Mouse (Mus musculus) lung, postnatal 0 days (tissue): ENCODE data around the gene Trim11. TPM values are rescaled to one million over a fixed set of nuclear protein-coding genes. Genes with fewer than 3 reads are reported as not detected.

ENCODE experiments used
- ATAC-seq: fragments of 200-750 bp; cut with Nextera tagmentation; 2 replicates; pipeline ENCODE4 v1.8.0; 2017; ENCODE audit warnings: moderate library complexity
- DNase-seq: peaks from one replicate; pipeline ENCODE4 v3.0.0-alpha.2; 2016; ENCODE audit warnings: low spot score
- H3K27ac ChIP-seq: fragments of 300-500 bp; sonication (generic); 2 replicates; pipeline ENCODE4 v1.5.1; 2014; ENCODE audit warnings: antibody characterized with exemption, mild to moderate bottlenecking, low read length, mixed read lengths
- H3K27me3 ChIP-seq: fragments of 300-500 bp; sonication (generic); replicated peaks from 2 replicates; pipeline ENCODE4 v1.6.1; 2014; ENCODE audit warnings: low read length, mixed read lengths; ENCODE audit not compliant: insufficient read depth
- H3K36me3 ChIP-seq: fragments of 300-500 bp; sonication (generic); 2 replicates; pipeline ENCODE4 v1.6.1; 2014; ENCODE audit warnings: low read length, mixed read lengths; ENCODE audit not compliant: insufficient read depth
- H3K4me1 ChIP-seq: fragments of 300-500 bp; sonication (generic); 2 replicates; pipeline ENCODE4 v1.6.1; 2014; ENCODE audit warnings: antibody characterized with exemption, low read depth, low read length, mixed read lengths; ENCODE audit not compliant: insufficient read depth
- H3K4me2 ChIP-seq: fragments of 300-500 bp; sonication (generic); replicated peaks from 2 replicates; pipeline ENCODE4 v1.6.1; 2014; ENCODE audit warnings: low read depth, mild to moderate bottlenecking, low read length, moderate library complexity, mixed read lengths
- H3K4me3 ChIP-seq: fragments of 300-500 bp; sonication (generic); 2 replicates; pipeline ENCODE4 v1.5.1; 2014; ENCODE audit warnings: low read depth, low read length
- H3K9ac ChIP-seq: fragments of 300-500 bp; sonication (generic); replicated peaks from 2 replicates; pipeline ENCODE4 v1.6.1; 2014; ENCODE audit warnings: low read depth, mild to moderate bottlenecking
- H3K9me3 ChIP-seq: fragments of 300-500 bp; sonication (generic); 2 replicates; pipeline ENCODE4 v1.6.1; 2016; ENCODE audit warnings: low read length, mixed read lengths
- CTCF ChIP-seq: IDR thresholded peaks from 2 replicates; pipeline ENCODE4 v1.5.1; 2016; ENCODE audit warnings: antibody characterized with exemption, mild to moderate bottlenecking
- EP300 ChIP-seq: IDR thresholded peaks from 2 replicates; pipeline ENCODE4 v1.6.1; 2016; ENCODE audit warnings: antibody characterized with exemption, mild to moderate bottlenecking, control low read depth
- WGBS: fragments of 180-500 bp; shearing (Covaris S2); extraction: QIAGEN DNeasy Blood & Tissue Kit; methylation state at CpG from one replicate; pipeline ENCODE4 v1.1.7; 2014; 5-methylcytosine and 5-hydroxymethylcytosine counted together
- polyA plus RNA-seq: library from polyadenylated mRNA; unstranded; fragments of >200 nt; fragmentation: Nextera tagmentation; extraction: Ambion mirVana; gene quantifications from 2 replicates; pipeline ENCODE4 v1.2.1, GENCODE M21; 2015

Gene Trim11
- polyA plus RNA-seq, 1 experiment from 2014 or later = 19.1 TPM

DNA sequence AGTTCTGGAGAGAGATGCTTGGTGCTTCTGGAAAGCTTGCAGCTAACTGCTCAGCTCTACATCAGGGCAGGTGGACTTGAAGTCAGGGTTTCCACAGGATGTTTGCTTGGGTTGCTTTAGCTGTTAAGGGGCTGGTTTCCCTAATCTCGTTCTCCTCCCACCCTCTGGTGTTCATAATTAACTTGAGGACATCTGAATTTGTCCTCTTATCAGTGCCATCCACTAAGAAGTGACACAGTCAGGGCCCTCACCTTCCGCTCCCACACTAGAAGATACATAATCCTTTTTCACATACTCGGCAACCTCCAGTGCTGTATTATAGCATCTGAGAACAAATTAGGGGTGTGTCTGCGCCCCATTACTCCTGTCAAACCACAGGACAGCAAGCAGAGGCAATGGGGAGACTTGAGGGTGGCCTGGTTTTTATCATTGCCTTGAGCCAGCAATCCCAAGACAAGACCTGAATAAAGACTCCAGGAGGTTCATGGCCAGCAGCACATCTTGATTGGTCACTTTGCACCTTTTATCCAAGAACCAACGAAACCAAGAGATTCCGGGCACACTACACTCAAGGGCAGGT lies 15.3 kb downstream of the Trim11 start:
- Histone ChIP-seq H3K36me3 (peaks cover 4% of the 10 kb centered on the region; the same call in 1 of the 2 replicates), H3K27me3 (peaks cover 4% of the 10 kb centered on the region; the same call in 1 of the 2 replicates), H3K27ac (no peak overlapping the region), H3K4me1 (no peaks in the 10 kb centered on the region), H3K4me3 (no peak overlapping the region), H3K9ac (no peak overlapping the region), H3K9me3 (no peaks in the 10 kb centered on the region), H3K4me2 (no peak overlapping the region)
- ATAC-seq (no peak), DNase-seq (no peak)
- TF ChIP-seq EP300 = no peak
- TF ChIP-seq CTCF = no peak
- WGBS = 62% methylated on average over 6 of the region's 6 CpGs

DNA sequence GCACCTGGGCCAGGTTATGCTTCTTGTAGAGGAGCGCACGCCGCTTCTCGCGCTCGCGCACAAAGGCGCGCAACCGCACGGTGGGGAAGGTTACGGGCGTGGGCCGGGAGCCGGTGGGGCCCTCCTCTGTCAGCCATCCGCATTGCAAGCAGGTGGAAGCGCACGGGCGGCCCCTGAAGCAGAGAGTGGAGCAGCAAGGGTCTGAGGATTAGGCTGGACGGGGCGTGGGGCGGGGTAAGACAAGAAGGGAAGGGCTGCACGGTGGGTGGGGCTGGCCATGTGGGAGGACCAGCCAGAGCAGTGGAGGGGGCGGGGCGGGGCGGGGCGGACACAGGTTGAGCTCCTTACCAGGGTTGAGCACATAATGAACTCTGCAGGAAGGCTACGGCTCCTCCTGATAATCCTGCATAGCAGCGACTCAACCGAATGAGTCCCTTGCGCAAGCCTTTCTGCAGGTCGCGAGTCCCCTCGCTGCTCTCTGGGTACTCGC lies 16.5 kb downstream of the Trim11 start:
- H3K4me1 ChIP-seq = no peaks in the 10 kb centered on the region
- H3K4me2 ChIP-seq = peak overlapping the region; percentile 53
- no peak overlapping the region for H3K9ac ChIP-seq
- H3K27me3 ChIP-seq = peaks cover 4% of the 10 kb centered on the region; the same call in 1 of the 2 replicates
- H3K9me3 ChIP-seq = no peaks in the 10 kb centered on the region
- peaks cover 4% of the 10 kb centered on the region; the same call in 1 of the 2 replicates for H3K36me3 ChIP-seq
- WGBS = 2% methylated on average over 28 of the region's 35 CpGs
- peak; percentile 81 for DNase-seq
- peak overlapping the region; percentile 14; the same call in 1 of the 2 replicates for H3K4me3 ChIP-seq
- TF ChIP-seq CTCF (peak; percentile 51), EP300 (no peak)
- no peak overlapping the region for H3K27ac ChIP-seq
- peak; percentile 87 for ATAC-seq

DNA sequence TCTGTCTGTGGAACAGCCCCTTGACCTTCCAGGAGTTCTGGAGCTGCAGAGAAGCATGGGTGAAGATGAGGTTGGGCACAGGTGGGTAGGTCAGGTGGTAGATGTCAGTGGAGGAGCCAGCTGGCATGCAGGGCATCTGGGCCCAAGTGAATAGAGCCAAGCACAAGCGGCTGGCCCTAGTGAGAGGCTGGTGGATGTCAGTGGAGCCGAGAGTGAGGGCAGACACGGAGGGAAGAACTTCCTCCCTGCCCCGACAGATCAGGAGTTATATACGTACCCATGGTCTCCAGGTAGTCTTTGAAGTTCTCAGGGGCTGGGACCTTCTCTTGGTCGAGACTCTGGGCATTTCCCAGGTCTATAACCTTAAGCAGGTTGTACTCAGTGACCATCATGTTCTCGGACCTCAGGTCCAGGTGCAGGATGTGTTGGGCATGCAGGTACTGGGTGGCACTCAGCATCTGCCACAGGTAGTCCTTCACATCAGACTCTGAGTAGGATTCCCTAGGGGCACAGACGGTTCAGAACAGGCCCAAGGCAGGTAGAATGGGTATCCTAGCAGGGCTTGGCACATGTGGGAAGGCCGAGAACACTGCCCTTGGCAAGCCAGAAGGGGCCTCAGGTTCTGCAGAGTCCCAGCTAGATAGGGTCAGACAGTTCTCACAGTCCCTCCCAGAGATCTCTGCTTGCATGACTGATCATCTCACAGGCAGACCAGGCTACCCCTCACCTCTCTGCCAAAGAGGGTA lies 17.3 kb downstream of the Trim11 start:
- H3K27me3 ChIP-seq = peaks cover 4% of the 10 kb centered on the region; the same call in 1 of the 2 replicates
- H3K9me3 ChIP-seq = no peaks in the 10 kb centered on the region
- H3K36me3 ChIP-seq = no peaks in the 10 kb centered on the region; the same call in 1 of the 2 replicates
- 77% methylated on average over 9 of the region's 9 CpGs for WGBS
- H3K4me2 ChIP-seq = no peak overlapping the region
- H3K27ac ChIP-seq = no peak overlapping the region
- no peak for TF ChIP-seq EP300
- no peak for TF ChIP-seq CTCF
- ATAC-seq (no peak), DNase-seq (no peak)
- no peaks in the 10 kb centered on the region for H3K4me1 ChIP-seq
- no peak overlapping the region for H3K9ac ChIP-seq
- H3K4me3 ChIP-seq = no peak overlapping the region

DNA sequence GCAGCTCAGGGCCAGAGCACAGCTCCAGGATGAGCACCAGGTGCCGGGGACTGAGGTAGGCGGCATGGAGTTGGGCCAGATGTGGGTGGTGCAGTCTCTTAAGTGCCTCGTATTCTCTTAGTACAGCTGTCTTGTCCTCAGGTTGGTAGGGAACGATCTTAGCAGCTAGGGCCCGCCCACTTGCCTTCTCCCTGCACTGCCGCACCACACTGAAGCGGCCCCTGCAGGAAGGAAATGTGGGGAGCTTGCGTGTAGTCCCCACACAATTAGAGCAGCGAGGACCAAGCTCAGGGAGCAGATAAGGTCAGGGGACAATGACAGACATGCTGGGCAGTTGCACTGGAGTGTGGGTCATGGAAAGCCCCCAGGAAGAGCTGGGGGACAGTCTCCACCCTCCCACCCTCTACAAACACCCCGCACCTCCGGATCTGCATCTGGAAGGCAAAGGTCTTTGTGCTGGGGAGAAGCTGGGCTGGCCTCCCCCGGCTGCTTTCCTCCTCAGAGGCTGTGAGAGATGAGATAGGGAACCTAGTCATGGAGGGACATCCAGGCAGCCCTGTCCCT lies 18.0 kb downstream of the Trim11 start:
- Histone ChIP-seq H3K9me3 (no peaks in the 10 kb centered on the region), H3K4me3 (no peak overlapping the region), H3K4me1 (no peaks in the 10 kb centered on the region), H3K27me3 (peaks cover 4% of the 10 kb centered on the region; the same call in 1 of the 2 replicates), H3K9ac (no peak overlapping the region), H3K36me3 (no peaks in the 10 kb centered on the region), H3K4me2 (no peak overlapping the region), H3K27ac (no peak overlapping the region)
- DNase-seq (no peak), ATAC-seq (no peak)
- TF ChIP-seq EP300 (no peak), CTCF (no peak)
- 39% methylated on average over 12 of the region's 12 CpGs for WGBS

DNA sequence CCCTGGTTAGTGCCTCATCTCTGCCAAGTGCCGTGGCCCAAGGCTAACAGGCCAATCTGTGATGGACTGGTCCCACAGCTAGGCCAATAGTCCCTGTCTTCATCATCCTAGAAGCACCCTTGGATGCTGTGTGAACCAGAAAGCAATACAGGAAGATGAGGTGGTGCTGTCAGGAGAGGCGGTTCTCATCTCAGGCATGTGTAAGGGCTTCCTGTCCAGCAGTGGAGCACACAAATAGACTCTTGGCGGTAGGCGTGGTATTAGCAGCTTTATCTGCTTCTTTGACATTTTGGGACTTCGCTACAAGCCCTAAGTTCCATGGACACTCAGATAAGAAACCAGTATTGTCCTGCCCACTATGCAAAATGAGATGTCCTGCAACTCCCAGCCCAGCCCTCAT lies 19.6 kb downstream of the Trim11 start:
- H3K9ac ChIP-seq = no peak overlapping the region

DNA sequence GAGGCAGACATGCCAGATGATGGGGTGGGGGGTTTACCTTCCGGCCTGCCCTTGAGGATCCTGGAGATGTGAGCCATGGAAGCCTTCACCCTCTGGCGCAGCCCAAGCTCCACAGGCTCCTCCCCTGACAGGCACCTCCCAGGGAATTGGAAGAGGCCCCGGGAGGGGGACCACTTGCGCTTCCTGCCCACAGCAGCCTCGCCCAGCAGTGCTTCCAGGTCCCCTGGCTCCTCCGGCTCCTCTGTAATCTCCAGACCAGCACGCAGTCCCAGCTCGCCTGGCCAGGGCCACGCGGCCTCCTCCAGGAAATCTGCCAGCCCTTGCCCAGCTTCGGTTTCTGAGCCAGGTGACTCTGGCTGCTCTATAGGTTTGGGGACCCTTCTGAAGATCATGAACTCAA lies 21.3 kb downstream of the Trim11 start:
- Histone ChIP-seq H3K4me1 (no peaks in the 10 kb centered on the region), H3K4me3 (no peak overlapping the region), H3K36me3 (no peaks in the 10 kb centered on the region), H3K9me3 (no peaks in the 10 kb centered on the region), H3K27ac (no peak overlapping the region), H3K27me3 (peaks cover 4% of the 10 kb centered on the region; the same call in 1 of the 2 replicates), H3K4me2 (no peak overlapping the region), H3K9ac (no peak overlapping the region)
- ATAC-seq (no peak), DNase-seq (no peak)
- TF ChIP-seq CTCF (no peak), EP300 (no peak)
- WGBS = 32% methylated on average over 10 of the region's 11 CpGs

More for the DNA sequence above, 19.6 kb downstream of the Trim11 start:
- Histone ChIP-seq H3K4me3 (no peak overlapping the region), H3K4me2 (no peak overlapping the region), H3K27me3 (peaks cover 4% of the 10 kb centered on the region; the same call in 1 of the 2 replicates), H3K36me3 (no peaks in the 10 kb centered on the region), H3K4me1 (no peaks in the 10 kb centered on the region), H3K9me3 (no peaks in the 10 kb centered on the region), H3K27ac (no peak overlapping the region)
- TF ChIP-seq EP300 = no peak
- TF ChIP-seq CTCF = no peak
- 61% methylated on average over 5 of the region's 5 CpGs for WGBS
- DNase-seq = no peak
- no peak for ATAC-seq
